Mouse (Mus musculus) stomach, postnatal 0 days (tissue): ENCODE measurements at regions not wholly inside any gene's neighbourhood (a gene's known extent, or its start where the extent isn't known, plus 50 kb on each side); places are given as distances from the start of the nearest gene placed in this dataset.

Source experiments
- ATAC-seq: fragments of 200-750 bp; cut with Nextera tagmentation; 2 replicates; pipeline ENCODE4 v1.8.0; 2017; ENCODE audit not compliant: low FRiP score, low TSS enrichment
- DNase-seq: peaks from one replicate; pipeline ENCODE4 v3.0.0-alpha.2; 2016; ENCODE audit warnings: low spot score
- H3K27ac ChIP-seq: fragments of 300-500 bp; sonication (generic); replicated peaks from 2 replicates; pipeline ENCODE4 v1.5.1; 2014; ENCODE audit warnings: mild to moderate bottlenecking, control low read depth
- H3K27me3 ChIP-seq: fragments of 300-500 bp; sonication (generic); 2 replicates; pipeline ENCODE4 v1.6.1; 2014; ENCODE audit warnings: low read length; ENCODE audit not compliant: control insufficient read depth, insufficient read depth
- H3K36me3 ChIP-seq: fragments of 300-500 bp; sonication (generic); 2 replicates; pipeline ENCODE4 v1.6.1; 2014; ENCODE audit warnings: low read length, mixed read lengths; ENCODE audit not compliant: control insufficient read depth, insufficient read depth
- H3K4me1 ChIP-seq: fragments of 300-500 bp; sonication (generic); replicated peaks from 2 replicates; pipeline ENCODE4 v1.6.1; 2014; ENCODE audit warnings: antibody characterized with exemption; ENCODE audit not compliant: control insufficient read depth, insufficient read depth
- H3K4me2 ChIP-seq: fragments of 300-500 bp; sonication (generic); replicated peaks from 2 replicates; pipeline ENCODE4 v1.6.1; 2014; ENCODE audit warnings: low read depth, mild to moderate bottlenecking, control low read depth, moderate library complexity
- H3K4me3 ChIP-seq: fragments of 300-500 bp; sonication (generic); 2 replicates; pipeline ENCODE4 v1.5.1; 2014; ENCODE audit warnings: low read depth, low read length, control low read depth
- H3K9ac ChIP-seq: fragments of 300-500 bp; sonication (generic); 2 replicates; pipeline ENCODE4 v1.6.1; 2014; ENCODE audit warnings: mild to moderate bottlenecking, low read length, control low read depth, mixed read lengths
- H3K9me3 ChIP-seq: fragments of 300-500 bp; sonication (generic); 2 replicates; pipeline ENCODE4 v1.6.1; 2016; ENCODE audit warnings: low read length; ENCODE audit not compliant: control insufficient read depth
- CTCF ChIP-seq: IDR thresholded peaks from 2 replicates; pipeline ENCODE4 v1.5.1; 2016; ENCODE audit warnings: antibody characterized with exemption, low read depth, mild to moderate bottlenecking, moderate library complexity
- EP300 ChIP-seq: optimal IDR thresholded peaks from 2 replicates; pipeline ENCODE3; 2016; ENCODE audit warnings: antibody characterized with exemption
- WGBS: fragments of 180-500 bp; shearing (Covaris S2); extraction: QIAGEN DNeasy Blood & Tissue Kit; methylation state at CpG from one replicate; pipeline ENCODE4 v1.1.7; 2014; 5-methylcytosine and 5-hydroxymethylcytosine counted together

- TF ChIP-seq CTCF: no peak
- TF ChIP-seq EP300: no peak
- H3K4me1 ChIP-seq: no peaks in the 10 kb centered on the region
- no peak overlapping the region for H3K4me3 ChIP-seq
- no peaks in the 10 kb centered on the region for H3K9me3 ChIP-seq
- H3K36me3 ChIP-seq: no peaks in the 10 kb centered on the region
- DNase-seq (no peak), ATAC-seq (no peak)
- H3K9ac ChIP-seq: no peak overlapping the region
- WGBS: 63% methylated on average over 10 of the region's 10 CpGs
- no peak overlapping the region for H3K27ac ChIP-seq
- no peak overlapping the region for H3K4me2 ChIP-seq
- no peaks in the 10 kb centered on the region for H3K27me3 ChIP-seq
These were observed 164.7 kb upstream of the Zfp637 start for GRCm38 (mm10) chr6:117676064-117676821.

GRCm38 (mm10) chr6:117677062-117677461 lies 163.9 kb upstream of the Zfp637 start:
- no peak for DNase-seq
- Histone ChIP-seq H3K4me2 (no peak overlapping the region), H3K9ac (no peak overlapping the region), H3K9me3 (no peaks in the 10 kb centered on the region), H3K36me3 (no peaks in the 10 kb centered on the region), H3K27ac (no peak overlapping the region), H3K4me1 (no peaks in the 10 kb centered on the region), H3K4me3 (no peak overlapping the region), H3K27me3 (no peaks in the 10 kb centered on the region)
- 73% methylated on average over 7 of the region's 7 CpGs for WGBS
- ATAC-seq: no peak
- no peak for TF ChIP-seq CTCF
- no peak for TF ChIP-seq EP300

- Histone ChIP-seq H3K27me3 (no peaks in the 10 kb centered on the region), H3K4me3 (no peak overlapping the region), H3K36me3 (no peaks in the 10 kb centered on the region), H3K9ac (no peak overlapping the region), H3K9me3 (no peaks in the 10 kb centered on the region), H3K4me2 (no peak overlapping the region), H3K4me1 (no peaks in the 10 kb centered on the region), H3K27ac (peak overlapping the region; percentile 40; the same call in 1 of the 2 replicates)
- TF ChIP-seq EP300: no peak
- no peak for TF ChIP-seq CTCF
- ATAC-seq: no peak
- DNase-seq: no peak
- WGBS: 79% methylated on average over 2 of the region's 2 CpGs
These were observed 163.2 kb upstream of the Zfp637 start for GRCm38 (mm10) chr6:117677821-117678220.

GRCm38 (mm10) chr6:117678276-117678675 lies 162.7 kb upstream of the Zfp637 start:
- Histone ChIP-seq H3K9ac (no peak overlapping the region), H3K27me3 (no peaks in the 10 kb centered on the region), H3K4me2 (no peak overlapping the region), H3K9me3 (no peaks in the 10 kb centered on the region), H3K4me3 (no peak overlapping the region), H3K27ac (peak overlapping the region; percentile 40; the same call in 1 of the 2 replicates), H3K4me1 (no peaks in the 10 kb centered on the region), H3K36me3 (no peaks in the 10 kb centered on the region)
- WGBS: 52% methylated on average over 5 of the region's 5 CpGs
- TF ChIP-seq CTCF (no peak), EP300 (no peak)
- ATAC-seq (no peak), DNase-seq (no peak)

GRCm38 (mm10) chr6:117678877-117679276 lies 162.1 kb upstream of the Zfp637 start:
- ATAC-seq (no peak; the same call in 1 of the 2 replicates), DNase-seq (no peak)
- Histone ChIP-seq H3K9ac (no peak overlapping the region), H3K27me3 (no peaks in the 10 kb centered on the region), H3K9me3 (no peaks in the 10 kb centered on the region), H3K36me3 (no peaks in the 10 kb centered on the region), H3K4me3 (no peak overlapping the region), H3K27ac (0 out of 2 replicates have a peak overlapping the region, but pooled peaks have one; percentile 40), H3K4me2 (no peak overlapping the region), H3K4me1 (no peaks in the 10 kb centered on the region)
- no peak for TF ChIP-seq CTCF
- no peak for TF ChIP-seq EP300
- WGBS: 49% methylated on average over 4 of the region's 4 CpGs

- no peak for DNase-seq
- no peak overlapping the region for H3K4me3 ChIP-seq
- no peaks in the 10 kb centered on the region for H3K36me3 ChIP-seq
- no peaks in the 10 kb centered on the region for H3K4me1 ChIP-seq
- H3K9me3 ChIP-seq: no peaks in the 10 kb centered on the region
- H3K27ac ChIP-seq: no peak overlapping the region
- H3K4me2 ChIP-seq: no peak overlapping the region
- H3K9ac ChIP-seq: no peak overlapping the region
- no peaks in the 10 kb centered on the region for H3K27me3 ChIP-seq
- WGBS: 72% methylated on average over 9 of the region's 9 CpGs
- no peak for TF ChIP-seq CTCF
- TF ChIP-seq EP300: no peak
- ATAC-seq: no peak
These were observed 154.8 kb upstream of the Zfp637 start for GRCm38 (mm10) chr6:117686212-117686611.
